Mouse (Mus musculus) bone marrow, adult 2 months (tissue): Measurements from ENCODE around the gene Zfp689.

ENCODE experiments used
- CTCF ChIP-seq: fragments of 200-500 bp; IDR thresholded peaks from 2 replicates; pipeline ENCODE4 v1.5.1; 2011; ENCODE audit warnings: low read length, control low read depth; ENCODE audit not compliant: control insufficient read depth, insufficient read depth
- POLR2A ChIP-seq: fragments of 200-500 bp; IDR thresholded peaks from 2 replicates; pipeline ENCODE4 v1.6.1; 2011; ENCODE audit warnings: low read depth, mild to moderate bottlenecking, control low read depth, low read length, borderline replicate concordance; ENCODE audit not compliant: control insufficient read depth

GRCm38 (mm10) chr7:127472060-127472459 lies 23.1 kb upstream of the Zfp689 start:
- no peak for TF ChIP-seq CTCF
- no peak for TF ChIP-seq POLR2A
